Mouse (Mus musculus) cerebellum, postnatal 36 days (tissue): Measurements from ENCODE around the gene Ivns1abp.
A peak's percentile ranks its signal among the peaks of the same experiment; 100 is the strongest.
"Not testable (repeated sequence)": the region's sequence is repeated elsewhere in the genome, so short reads cannot be mapped to it uniquely, and the experiment has no call there.

Experiments
- DNase-seq, 2 experiments: peaks; one replicate each; pipeline ENCODE4 v3.0.0; 2021 to 2022; ENCODE audit warnings: mixed read lengths in 2 of 2

Gene Ivns1abp

DNA sequence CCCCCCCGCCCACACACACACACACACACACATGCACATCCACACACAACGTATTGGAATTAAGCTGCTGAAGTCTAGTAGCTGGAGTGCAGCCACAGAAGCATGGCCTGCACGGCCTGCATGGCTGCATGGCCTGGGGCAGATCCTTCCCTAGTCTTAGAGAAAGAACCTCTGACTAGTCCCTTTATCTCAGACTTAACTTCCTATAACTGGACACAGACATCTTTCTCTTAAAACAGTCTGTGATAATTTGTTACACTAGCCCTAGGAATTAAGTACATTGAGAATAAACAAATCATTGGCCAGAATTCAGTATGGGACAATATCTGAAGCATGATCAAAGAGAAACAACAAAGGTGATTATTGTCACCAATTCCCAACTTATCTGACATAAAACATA, 2.0 kb upstream of the Ivns1abp start:
- DNase-seq, result no peak

DNA sequence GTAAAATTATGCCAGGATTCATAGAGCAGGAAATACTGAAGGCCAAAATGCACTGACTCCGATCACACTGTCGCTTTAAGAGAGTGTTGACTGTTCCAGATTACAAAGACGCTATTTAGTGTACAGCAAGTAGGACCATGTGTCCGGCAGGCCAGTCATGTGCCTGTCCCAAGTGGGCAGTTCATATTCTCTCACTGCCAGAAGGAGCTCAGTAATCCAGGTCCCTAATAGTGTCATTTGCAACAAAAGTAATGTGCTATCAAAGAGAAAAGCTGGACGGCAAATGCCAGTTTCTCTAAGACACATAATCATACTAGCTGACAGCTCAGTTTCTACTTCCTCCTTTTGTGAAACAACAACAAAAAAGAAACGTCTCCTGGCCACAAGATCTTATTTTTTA, 1.3 kb upstream of the Ivns1abp start:
- peak in 1 of 2 experiments; percentile 10 for DNase-seq

DNA sequence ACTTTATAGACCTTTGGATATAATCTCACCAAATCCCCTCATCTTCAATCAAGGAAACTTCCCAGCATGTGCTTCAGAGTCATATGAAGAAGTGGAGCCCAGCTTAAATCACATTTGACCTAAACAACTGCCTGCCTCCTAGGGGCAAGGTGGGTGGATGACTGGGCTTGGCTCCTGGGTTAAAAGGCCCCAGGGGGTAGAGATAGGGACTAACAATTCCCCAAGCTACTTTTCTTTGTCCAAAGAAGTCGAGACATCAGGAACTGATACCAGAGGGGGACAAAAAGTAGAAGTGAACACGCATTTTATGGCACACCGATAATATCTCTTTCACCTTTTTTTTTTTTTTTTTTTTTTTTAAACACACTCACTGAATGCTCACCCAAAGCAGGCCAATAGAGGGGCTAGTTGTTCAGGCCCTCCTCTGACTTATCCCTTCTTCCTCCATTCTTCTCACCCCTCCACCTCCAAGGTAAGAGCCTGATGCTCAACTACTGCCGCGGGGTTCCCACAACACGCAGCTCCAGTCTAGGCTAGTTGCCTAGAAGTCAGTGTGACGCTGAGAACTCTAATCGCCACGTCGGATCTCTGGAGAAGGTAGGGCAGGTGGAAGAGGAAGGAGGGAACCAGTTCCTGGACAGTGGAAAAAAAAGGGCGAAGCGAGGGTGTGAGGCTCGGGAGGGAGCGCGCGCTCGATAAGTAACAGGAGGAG, 550 bp upstream of the Ivns1abp start:
- DNase-seq, result peak in 1 of 2 experiments; percentile 21

DNA sequence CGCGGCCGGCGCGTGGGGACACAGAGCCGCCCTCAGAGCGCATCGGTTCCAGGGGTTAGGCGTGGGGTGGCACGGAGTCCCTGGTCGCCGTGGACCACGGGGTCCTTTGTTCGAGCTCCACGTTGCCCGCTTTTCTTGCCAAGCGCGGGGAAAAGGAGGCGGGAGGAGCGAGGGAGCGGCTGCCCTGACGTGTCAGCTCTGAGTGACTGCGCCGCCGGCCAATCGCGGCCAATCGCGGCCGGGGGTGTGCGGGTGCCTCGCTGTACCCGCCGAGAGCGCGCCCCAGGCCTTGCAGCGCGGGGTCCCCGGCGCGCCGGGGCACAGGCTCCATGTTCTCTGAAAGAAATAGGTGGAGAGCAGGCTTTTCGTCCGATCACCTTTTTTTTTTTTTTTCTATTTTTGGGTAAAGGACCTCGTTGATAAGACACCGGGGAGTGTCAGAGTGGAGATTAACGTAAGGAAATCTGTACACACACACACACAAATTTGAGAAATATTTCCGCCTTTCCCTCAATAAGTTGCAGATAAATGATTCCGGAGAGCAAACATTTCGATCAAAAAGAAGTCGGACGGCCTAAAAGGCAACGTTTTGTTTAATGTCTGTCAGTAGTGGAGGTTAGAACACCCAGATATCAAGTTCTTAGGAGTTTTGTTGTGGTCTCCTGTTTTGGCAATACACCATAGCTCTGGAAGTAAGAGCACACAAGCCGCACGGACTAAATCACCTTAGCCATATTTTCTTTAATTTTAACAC, 1.0 kb downstream of the Ivns1abp start:
- peak; percentile 97 to 98 for DNase-seq

DNA sequence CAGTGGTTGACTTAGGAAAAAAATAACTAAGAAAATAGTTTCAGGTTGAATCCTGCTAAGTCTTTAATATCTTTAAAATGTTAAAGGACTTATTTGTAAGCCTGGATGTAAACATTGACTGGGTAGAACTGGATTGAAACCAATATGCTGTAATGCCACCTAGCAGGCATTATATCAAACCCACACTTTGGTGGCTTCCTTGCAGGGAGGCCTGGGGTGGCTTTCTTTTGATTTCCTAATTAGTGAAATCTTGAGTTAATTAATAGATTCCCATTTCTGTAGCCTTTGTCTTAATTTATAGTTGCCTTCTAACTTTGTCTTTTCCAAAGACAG, 1.6 kb downstream of the Ivns1abp start:
- no peak for DNase-seq

DNA sequence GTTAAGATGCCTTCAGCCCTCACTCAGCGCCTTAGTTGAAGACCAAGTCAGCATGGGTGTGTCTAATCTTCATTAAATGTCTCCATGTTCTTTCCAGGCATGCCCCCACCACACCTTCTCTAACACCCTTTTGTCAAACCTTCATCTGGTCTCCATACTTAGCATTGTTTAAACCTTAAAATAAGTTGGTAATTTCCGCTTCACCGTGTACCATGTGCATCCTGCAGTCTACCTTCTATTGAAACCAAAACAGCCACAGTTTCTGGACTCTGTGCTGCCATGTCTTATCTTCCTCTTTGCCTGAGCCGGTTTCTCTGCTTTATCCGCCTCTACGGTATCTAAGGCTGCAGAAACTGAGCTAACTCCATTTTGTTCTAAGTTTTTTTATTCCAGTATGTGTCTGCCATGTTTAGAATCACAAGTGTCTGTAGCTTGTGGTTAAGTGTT, 2.4 kb downstream of the Ivns1abp start:
- DNase-seq, result no peak

DNA sequence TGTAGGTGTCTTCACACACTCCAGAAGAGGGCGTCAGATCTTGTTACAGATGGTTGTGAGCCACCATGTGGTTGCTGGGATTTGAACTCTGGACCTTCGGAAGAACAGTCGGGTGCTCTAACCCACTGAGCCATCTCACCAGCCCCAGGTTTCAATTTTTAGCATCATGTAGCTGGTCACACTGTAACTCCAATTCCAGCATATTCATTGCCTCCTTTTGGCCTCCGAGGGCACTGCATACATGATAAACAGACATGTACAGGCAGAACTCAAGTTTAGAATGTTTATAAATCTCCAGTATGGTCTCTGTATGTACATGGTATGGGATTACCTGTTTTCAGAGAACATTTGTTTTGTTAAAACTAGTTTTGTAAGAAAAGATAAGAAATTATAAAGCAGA, 4.0 kb downstream of the Ivns1abp start:
- DNase-seq, result not testable (repeated sequence)

DNA sequence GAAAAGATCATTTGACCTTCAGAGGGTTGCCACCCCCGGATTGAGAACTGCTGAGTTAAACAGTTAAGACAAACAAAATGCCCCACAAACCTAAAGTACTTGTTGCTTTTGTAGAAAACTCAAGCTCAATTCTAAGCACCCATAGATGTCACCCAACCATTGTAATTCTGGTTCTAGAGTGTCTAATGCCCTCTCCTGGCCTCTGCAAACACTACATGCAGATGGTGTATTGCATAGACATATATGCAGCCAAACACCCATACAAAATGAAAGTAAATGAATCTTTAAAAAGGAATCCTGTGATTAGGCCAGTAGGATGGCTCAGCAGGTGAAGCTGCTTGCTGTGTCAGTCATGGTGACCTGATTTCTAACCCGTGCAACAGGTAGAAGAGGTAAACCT, 8.6 kb downstream of the Ivns1abp start:
- no peak for DNase-seq

DNA sequence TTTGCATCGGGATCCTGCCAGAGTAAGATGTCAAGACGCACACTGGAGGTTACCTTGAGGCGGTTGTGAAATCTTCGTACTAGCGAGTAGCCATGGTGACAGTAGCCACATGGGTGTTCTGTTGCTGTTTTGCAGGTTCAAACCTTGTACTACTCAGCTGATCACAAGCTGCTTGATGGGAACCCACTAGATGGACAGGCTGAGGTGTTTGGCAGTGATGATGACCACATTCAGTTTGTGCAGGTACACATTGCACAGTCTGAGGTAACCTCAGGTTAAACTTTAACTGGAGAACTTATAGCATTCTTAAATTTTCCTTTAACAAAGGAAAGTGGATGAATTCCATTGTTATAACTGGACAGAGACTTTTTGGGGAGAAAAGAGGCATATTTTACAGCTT, 11.7 kb downstream of the Ivns1abp start:
- DNase-seq, result no peak

DNA sequence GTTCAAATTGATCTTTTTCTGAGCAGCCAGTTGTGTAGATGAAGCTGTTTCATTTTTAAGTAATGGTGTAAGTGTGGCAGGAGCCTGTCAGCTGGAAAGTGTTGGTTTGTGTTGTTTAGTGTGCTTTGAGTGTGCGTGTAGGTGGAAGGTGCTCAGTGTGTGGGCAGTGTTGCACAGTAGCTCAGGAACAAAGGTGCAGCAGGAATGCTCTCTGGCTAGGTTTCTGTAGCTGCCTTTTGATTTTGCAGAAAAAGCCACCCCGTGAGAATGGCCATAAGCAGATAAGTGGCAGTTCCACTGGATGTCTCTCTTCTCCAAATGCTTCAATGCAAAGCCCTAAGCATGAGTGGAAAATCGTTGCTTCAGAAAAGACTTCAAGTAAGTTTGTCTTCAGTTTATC, 15.1 kb downstream of the Ivns1abp start:
- no peak for DNase-seq

DNA sequence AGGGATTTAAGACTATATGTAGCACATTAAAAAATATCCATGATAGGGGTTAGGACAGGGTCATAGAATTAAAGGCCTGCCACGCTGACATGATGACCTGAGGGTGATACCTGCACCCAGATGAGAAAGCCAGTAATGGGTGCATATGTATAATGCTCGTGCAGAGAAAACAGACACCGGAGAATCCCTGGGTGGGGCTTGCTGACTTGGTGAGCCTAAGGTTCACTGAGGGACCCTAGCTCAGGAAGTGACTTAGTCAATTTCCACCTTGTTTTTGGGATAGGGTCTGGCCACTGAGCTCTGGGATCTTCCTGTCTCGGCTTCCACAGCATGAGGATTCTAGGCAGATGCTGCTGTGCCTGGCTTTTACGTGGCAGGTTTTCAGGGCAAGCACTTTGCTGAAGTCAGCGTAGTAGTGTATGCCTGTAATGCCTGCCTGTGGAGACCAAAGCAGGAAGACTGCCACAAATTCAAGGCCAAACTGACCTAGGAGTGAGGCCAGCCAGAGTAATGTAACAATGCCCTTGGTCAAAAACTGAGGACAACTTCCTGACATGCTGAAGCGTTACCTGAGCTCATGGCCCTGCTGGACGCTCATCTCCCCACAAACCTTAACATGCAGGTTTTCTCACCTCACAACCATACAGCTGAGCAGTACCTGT, 22.8 kb downstream of the Ivns1abp start:
- DNase-seq, result no peak

DNA sequence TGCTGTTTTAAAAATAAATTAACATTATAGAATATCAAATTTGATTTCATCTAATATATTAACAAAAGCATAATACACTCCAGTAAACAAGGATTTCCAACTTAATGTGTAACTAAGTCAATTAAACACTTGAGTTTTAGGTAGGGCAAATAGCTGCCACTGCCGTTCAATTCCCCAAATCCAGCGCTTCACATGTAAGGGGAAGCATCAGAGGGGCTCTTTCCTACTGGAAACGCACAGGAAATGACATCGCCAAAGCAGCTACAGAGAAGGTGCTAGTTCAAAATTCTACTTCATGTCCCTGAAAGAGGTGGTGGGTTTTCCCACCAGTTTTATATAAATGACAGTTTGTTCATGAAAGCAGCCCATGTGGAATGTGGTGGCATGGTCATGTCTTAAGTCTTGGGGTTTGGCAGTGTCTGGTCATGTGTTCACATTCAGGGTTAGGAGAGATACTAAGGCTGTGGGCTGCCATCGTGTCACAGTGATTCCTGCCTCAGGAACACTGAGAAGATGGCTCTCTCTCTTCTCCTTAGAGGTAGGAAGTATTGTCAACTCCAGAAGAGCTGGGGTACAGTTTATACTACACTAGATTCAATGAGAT, 23.5 kb downstream of the Ivns1abp start:
- DNase-seq, result no peak

DNA sequence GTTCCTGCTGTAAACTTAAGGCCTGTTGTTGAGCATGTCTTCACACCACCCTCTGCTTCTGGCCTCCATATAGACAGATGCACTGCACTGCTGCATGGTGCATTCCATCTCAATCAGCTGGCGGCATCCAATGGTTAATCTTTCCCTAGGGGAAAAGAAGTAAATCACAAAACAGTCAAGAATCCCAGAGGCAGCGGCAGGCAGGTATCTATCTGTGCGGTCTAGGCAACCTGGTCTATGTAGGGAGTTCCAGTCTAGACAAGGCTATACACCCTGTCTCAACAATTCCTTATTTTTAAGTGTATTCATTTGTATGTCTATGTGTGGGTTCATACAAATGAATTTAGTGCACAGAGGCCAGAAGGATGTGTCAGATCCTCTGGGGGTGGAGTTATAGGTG, 24.2 kb downstream of the Ivns1abp start:
- no peak for DNase-seq

DNA sequence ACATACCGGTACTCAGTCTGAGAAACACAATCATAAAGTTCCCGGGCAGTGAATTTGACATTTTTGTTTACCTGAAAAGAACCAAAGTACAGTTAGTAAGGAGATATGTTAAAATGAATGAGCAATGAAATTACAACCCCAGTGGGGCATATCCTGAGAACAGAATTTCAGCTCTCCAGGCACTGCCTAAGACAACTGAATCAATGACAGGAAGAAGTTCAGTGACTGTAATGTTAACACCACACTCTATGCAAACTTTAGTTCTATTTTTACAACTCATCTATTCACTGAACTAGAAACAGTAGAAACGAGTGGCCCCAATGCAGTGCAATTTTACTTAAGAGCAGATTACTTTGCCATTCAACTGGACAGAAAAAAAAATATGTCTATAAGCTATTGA, 26.3 kb downstream of the Ivns1abp start:
- no peak for DNase-seq

DNA sequence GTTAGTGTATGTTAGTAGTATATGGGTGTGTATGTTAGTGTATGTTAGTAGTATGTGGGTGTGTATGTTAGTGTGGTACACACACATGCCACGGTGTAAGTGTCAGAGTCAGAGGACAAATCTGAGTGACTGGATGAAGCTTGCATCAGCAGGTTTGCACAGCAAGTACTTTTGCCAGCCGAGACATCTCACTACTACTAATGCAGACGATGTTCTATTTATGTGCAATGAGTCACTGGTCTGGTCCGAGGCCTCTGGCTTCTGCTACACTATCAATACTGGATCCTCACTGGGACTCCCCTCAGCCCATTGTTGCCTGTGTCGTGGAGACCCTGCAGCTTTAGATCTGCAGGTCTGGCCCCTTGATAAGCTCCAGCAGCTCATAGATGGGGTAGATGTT, 27.3 kb downstream of the Ivns1abp start:
- no peak for DNase-seq

DNA sequence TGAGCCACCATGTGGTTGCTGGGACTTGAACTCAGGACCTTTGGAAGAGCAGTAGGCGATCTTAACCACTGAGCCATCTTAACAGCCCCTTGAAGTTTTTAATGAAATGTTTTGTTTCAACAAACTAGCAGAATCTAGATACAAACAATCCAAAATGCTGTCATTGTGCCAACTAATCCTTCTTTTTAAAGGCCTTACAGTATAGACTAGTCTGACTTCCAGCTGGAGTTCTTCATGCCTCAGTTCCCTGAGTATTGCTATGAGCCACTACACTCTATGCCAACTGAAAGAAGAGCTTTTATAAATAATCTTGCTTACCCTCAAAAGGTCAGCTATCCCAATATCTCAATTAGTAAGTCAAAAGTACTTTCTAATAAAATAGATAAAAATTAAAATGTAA, 28.5 kb downstream of the Ivns1abp start:
- DNase-seq, result no peak

DNA sequence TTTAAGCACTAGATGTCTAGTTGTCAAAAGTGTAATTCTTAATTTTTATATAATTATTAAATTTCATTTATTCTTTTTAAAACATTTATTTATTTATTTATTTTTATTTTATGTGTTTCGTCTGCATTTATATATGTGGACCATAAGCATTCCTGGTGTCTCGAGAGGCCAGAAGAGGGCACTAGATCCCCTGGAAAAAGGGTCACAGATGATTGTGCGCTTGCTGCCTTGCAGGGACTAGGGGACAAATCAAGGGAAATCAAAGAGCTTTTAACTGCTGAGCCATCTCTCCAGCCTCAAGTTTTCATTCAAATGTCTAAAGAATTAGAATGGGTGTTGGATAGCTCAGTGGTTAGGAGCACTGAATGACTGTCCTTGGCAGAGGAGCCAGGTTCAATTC, 33.1 kb downstream of the Ivns1abp start:
- no peak for DNase-seq

DNA sequence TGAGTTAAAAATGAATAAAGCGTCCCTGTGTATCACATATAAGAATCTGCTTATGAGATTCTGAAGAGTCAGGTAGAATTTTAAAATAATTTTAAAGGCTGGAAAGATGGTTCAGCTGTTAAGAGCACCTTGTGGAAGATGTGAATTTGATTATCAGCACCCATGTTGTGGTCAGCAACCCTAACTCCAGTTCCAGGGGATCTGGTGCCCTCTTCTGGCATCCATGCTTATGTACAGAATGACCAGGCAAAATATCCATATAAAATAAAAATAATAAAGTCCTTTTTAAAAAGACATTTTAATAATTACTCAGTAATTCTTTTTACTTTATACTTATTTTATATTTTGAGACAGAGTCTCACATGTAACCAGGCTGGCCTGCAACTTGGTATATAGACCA, 45.8 kb downstream of the Ivns1abp start:
- DNase-seq, result no peak

DNA sequence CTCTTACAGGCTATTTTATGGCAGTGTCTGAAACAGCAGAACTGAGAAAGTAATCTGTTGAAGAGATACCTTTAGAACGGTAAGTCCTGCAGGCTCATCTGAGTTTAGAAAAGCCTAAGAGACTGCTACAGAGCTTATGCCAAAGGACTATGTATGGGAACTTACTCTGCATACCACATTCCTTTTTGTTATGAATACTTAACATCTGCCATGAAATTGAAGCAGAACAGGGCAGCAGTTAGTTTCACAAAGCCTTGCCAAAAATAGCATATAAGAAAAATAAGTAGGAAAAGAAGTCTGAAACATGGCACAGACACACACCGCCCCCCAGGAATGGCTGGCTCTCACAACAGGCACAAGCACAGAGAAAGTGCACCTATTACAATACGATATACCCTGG, 65.5 kb downstream of the Ivns1abp start:
- DNase-seq, result no peak
